Mouse (Mus musculus): Measurements from ENCODE around the gene Minos1.

Minos1 gene

GRCm38 (mm10) chr4:139144577-139144976 is 13.7 kb upstream of the Minos1 start:
- DNase-seq (ENCODE audit: low spot score), result no peak

- DNase-seq (ENCODE audit: low spot score), result peak; percentile 59
Observed at GRCm38 (mm10) chr4:139142985-139143384, 12.1 kb upstream of the Minos1 start.

- DNase-seq (ENCODE audit: low spot score), result peak; percentile 29
Observed at GRCm38 (mm10) chr4:139141785-139142184, 10.9 kb upstream of the Minos1 start.

GRCm38 (mm10) chr4:139140267-139140666 is 9.4 kb upstream of the Minos1 start:
- DNase-seq (ENCODE audit: low spot score), result no peak

GRCm38 (mm10) chr4:139136011-139136410 is 5.1 kb upstream of the Minos1 start:
- no peak for DNase-seq (ENCODE audit: low spot score)

GRCm38 (mm10) chr4:139133109-139133508 is 2.2 kb upstream of the Minos1 start:
- DNase-seq (ENCODE audit: low spot score), result no peak

GRCm38 (mm10) chr4:139131858-139132672 is 1.2 kb upstream of the Minos1 start:
- DNase-seq (ENCODE audit: low spot score), result no peak

GRCm38 (mm10) chr4:139129806-139130700 is 860 bp downstream of the Minos1 start:
- peak; percentile 43 for DNase-seq (ENCODE audit: low spot score)

GRCm38 (mm10) chr4:139126475-139126874 is 4.4 kb downstream of the Minos1 start:
- no peak for DNase-seq (ENCODE audit: low spot score)

- DNase-seq (ENCODE audit: low spot score), result no peak
Observed at GRCm38 (mm10) chr4:139124940-139125339, 6.0 kb downstream of the Minos1 start.

GRCm38 (mm10) chr4:139122557-139122956 is 8.4 kb downstream of the Minos1 start:
- no peak for DNase-seq (ENCODE audit: low spot score)

GRCm38 (mm10) chr4:139120998-139121397 is 9.9 kb downstream of the Minos1 start:
- DNase-seq (ENCODE audit: low spot score), result no peak

GRCm38 (mm10) chr4:139120281-139120814 is 10.6 kb downstream of the Minos1 start:
- no peak for DNase-seq (ENCODE audit: low spot score)

- DNase-seq (ENCODE audit: low spot score), result peak; percentile 38
Observed at GRCm38 (mm10) chr4:139116356-139117063, 14.4 kb downstream of the Minos1 start.

- no peak for DNase-seq (ENCODE audit: low spot score)
Observed at GRCm38 (mm10) chr4:139115721-139116120, 15.2 kb downstream of the Minos1 start.

- no peak for DNase-seq (ENCODE audit: low spot score)
Observed at GRCm38 (mm10) chr4:139112482-139112881, 18.4 kb downstream of the Minos1 start.

GRCm38 (mm10) chr4:139111421-139111820 is 19.5 kb downstream of the Minos1 start:
- no peak for DNase-seq (ENCODE audit: low spot score)

GRCm38 (mm10) chr4:139110858-139111257 is 20.1 kb downstream of the Minos1 start:
- DNase-seq (ENCODE audit: low spot score), result no peak

- DNase-seq (ENCODE audit: low spot score), result no peak
Observed at GRCm38 (mm10) chr4:139105453-139105852, 25.5 kb downstream of the Minos1 start.

GRCm38 (mm10) chr4:139101546-139101945 is 29.4 kb downstream of the Minos1 start:
- no peak for DNase-seq (ENCODE audit: low spot score)

- DNase-seq (ENCODE audit: low spot score), result no peak
Observed at GRCm38 (mm10) chr4:139100326-139100725, 30.6 kb downstream of the Minos1 start.

- DNase-seq (ENCODE audit: low spot score), result no peak
Observed at GRCm38 (mm10) chr4:139096201-139096600, 34.7 kb downstream of the Minos1 start.

All from retina, embryonic 14.5 days (tissue).